Mouse (Mus musculus): ENCODE data around the gene Zfp60.

GRCm38 (mm10) chr7:27797906-27798811 lies 67.0 kb downstream of the Zfp60 start:
- TF ChIP-seq CTCF (conservative IDR thresholded peaks at IDR 0.05; ENCODE audit: insufficient read depth, insufficient read length, low read depth, low read length), result no peak
- TF ChIP-seq POLR2A (IDR thresholded peaks at IDR 0.05; ENCODE audit: low read depth, low read length), result no peak

Measured in kidney, adult 2 months (tissue).